Mouse (Mus musculus) retina, embryonic 14.5 days (tissue): ENCODE measurements at regions not wholly inside any gene's neighbourhood (a gene's known extent, or its start where the extent isn't known, plus 50 kb on each side); places are given as distances from the start of the nearest gene placed in this dataset.

Experiments
- DNase-seq: peaks from one replicate; pipeline ENCODE4 v3.0.0-alpha.2; 2015; ENCODE audit warnings: low spot score

GRCm38 (mm10) chr9:34029503-34030169 lies 456.1 kb upstream of the Kirrel3 start:
- DNase-seq: peak; percentile 80

GRCm38 (mm10) chr9:34054435-34054834 lies 431.3 kb upstream of the Kirrel3 start:
- DNase-seq: peak; percentile 21
